Mouse (Mus musculus) thymus, postnatal 4 days (tissue): ENCODE measurements around the gene Hoxc4.

ENCODE experiments used
- DNase-seq: peaks from one replicate; pipeline ENCODE4 v3.0.0; 2021

Gene Hoxc4

GRCm38 (mm10) chr15:103042209-103042608, 23.5 kb downstream of the Hoxc4 start:
- no peak for DNase-seq

DNA sequence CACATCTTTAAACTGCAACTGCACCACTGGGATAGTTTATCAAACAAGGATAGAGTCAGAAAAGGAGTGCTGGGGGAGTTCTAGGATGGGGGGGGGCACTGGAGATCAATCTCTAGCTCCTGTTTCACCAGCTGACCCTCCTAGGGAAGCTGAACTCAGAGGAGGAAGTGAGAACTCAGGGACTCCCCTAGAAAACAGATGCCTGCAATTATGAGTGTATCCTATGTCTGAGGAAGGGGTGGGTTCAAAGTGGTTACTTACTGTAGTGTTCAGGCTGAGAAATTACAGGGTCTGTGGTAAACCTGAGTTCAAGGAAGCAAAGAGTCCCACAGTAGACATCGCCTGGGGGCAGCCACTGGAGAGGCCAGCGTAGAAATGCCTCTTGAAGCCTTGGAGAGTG, 32.9 kb downstream of the Hoxc4 start:
- DNase-seq = no peak

- no peak for DNase-seq
Measured at GRCm38 (mm10) chr15:103053210-103053609, 34.5 kb downstream of the Hoxc4 start.

- DNase-seq = no peak
Measured at GRCm38 (mm10) chr15:103056396-103056795, 37.7 kb downstream of the Hoxc4 start.

DNA sequence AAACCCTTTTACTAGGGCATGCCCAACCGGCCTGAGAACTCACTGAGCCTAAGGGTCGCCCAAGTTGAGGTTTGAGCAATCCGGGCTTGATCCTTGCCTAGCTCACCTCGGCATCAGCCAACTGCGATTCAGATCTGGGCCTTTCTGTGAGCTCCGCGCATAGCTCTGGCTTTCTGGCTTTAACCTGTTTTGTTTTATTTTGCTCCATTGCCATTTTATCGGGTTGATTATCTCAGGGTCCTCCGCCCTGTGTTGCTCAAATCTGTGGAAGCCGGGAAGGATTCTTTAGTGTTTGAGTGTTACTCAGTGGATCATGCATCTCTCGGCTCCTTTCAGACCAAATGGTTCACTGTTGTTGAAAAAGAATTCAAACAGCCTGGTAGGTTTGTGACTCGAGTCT, 40.0 kb downstream of the Hoxc4 start:
- DNase-seq = no peak

- no peak for DNase-seq
Measured at GRCm38 (mm10) chr15:103059393-103059992, 40.8 kb downstream of the Hoxc4 start.

DNA sequence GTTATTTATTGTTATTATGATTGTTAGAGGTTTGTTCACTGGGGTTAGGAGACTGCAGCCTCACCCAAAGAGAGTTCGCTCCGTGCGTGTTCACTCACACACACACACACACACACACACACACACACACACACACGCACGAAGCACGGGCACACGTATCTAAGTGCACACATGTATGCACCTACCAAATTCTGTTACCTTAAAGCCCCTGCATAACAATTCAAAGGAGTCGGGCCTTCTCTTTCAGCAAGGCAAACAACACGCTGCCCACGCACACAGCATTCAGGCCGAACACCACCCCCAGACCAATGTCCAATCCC, 41.2 kb downstream of the Hoxc4 start:
- no peak for DNase-seq

GRCm38 (mm10) chr15:103060341-103061130, 41.8 kb downstream of the Hoxc4 start:
- DNase-seq = peak; percentile 12

GRCm38 (mm10) chr15:103061131-103061825, 42.5 kb downstream of the Hoxc4 start:
- DNase-seq = no peak

GRCm38 (mm10) chr15:103061988-103062387, 43.3 kb downstream of the Hoxc4 start:
- DNase-seq = no peak

GRCm38 (mm10) chr15:103065642-103066041, 46.9 kb downstream of the Hoxc4 start:
- DNase-seq = no peak

DNA sequence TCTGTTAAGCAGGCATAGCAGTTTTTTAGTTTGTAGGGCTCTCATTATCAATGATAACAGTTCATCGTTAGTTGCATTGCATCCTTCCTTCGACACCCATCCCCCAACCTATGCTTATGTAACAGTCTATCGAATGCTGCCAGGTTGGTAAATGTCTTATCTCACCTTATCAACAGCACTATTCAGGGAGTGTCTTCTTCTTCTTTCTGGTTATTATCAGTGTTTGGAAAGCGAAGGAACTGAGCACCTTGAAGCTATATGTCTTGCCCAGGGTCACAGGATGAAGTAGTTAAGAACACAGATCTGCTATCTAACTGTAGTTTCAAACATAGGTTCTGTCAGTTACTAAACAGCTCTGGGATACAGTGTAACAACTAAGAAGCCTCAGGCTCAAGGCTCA, 49.0 kb downstream of the Hoxc4 start:
- DNase-seq = no peak

- DNase-seq = no peak
Measured at GRCm38 (mm10) chr15:103069173-103069572, 50.4 kb downstream of the Hoxc4 start.

GRCm38 (mm10) chr15:103071266-103071665, 52.5 kb downstream of the Hoxc4 start:
- DNase-seq = no peak

DNA sequence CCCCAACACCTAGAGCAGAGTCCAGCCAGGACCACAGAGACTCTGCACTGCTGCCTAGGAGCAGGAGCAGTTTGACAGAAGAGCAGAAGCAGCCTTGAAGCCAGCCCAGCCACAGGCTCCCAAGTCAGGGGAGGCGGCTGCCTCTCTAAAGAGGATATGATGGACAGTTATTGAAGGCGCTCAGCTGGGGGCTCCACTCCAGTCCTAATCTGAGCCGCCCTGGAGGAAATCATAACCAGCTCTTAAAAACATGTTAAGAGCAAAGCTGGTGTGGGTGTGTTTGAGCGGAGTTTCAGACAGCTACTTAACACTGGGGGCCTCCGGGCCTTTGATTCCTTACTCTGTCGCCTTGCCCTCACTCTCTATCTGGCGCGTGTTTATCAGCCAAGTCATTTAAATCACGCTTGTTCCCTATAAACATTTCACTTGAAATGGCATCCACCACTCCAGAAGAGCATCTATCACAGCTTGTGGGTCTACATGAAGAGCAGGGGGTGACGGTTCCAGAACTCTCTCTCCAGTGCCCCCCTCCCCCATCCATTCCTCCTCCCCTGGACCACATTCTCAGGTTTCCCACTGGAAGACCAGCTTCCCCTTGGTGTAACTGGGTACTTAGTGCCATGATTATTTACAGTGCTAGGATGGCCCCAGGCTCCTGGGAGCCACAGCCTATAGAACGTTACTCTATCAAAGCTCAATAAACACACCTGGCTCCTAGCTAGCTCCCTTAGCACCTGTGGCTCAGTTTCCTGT, 56.1 kb downstream of the Hoxc4 start:
- no peak for DNase-seq

DNA sequence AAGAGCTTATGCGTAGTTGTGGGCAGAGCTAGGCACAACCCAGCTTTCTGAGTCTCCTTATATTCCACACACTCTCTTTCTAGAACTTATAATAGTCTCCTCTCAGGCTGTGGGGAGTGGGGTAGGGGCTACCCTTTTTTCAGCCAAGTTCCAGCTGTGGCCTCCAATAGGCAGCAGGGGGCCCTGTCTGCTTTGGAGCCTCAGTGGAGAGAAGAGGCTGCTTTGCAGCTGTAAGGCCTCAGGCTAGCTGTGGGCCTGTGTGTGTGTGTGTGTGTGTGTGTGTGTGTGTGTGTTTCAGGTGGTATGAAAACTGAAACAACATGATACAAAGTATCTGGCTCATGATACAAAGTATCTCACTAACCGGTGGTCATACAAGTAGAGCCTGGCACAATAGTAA, 58.9 kb downstream of the Hoxc4 start:
- no peak for DNase-seq

- no peak for DNase-seq
Measured at GRCm38 (mm10) chr15:103082622-103083021, 63.9 kb downstream of the Hoxc4 start.

DNA sequence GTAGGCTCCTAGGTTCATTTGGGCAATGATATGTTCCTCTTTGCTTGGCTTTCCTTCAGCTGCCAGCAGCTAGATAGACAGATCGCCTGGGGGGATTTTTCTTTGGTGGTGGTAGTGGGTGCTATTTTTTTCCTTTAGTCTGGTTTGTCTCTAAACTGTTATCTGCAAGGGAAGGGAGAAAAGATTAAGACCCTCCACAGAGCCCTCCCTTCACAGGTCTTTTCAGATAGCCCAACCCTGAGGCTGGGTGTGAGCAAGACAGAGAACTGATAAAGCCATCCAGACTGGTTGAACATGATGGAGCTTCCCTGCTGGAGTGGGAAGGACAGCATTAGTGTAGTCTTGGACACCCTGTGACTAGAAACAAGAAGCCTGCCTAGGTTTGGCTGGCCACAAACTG, 64.9 kb downstream of the Hoxc4 start:
- DNase-seq = no peak

DNA sequence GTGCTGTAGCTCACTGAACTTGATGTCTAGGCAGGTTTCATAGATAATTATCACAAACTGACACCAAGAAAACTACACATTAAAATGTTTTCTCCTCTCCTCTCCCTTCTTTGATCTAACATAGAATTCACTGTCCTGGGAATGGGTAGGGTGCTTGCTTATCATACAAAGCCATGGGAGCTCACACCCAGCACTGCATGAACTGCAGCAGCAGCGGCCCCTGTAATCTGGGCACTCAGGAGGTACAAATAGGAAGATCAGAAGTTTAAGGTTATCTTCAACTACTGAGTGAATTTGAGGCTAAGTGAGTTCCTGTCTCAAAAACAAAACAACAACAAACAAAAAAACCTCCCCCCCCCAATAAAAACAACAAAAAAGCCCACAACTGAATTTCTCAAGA, 66.2 kb downstream of the Hoxc4 start:
- no peak for DNase-seq

DNA sequence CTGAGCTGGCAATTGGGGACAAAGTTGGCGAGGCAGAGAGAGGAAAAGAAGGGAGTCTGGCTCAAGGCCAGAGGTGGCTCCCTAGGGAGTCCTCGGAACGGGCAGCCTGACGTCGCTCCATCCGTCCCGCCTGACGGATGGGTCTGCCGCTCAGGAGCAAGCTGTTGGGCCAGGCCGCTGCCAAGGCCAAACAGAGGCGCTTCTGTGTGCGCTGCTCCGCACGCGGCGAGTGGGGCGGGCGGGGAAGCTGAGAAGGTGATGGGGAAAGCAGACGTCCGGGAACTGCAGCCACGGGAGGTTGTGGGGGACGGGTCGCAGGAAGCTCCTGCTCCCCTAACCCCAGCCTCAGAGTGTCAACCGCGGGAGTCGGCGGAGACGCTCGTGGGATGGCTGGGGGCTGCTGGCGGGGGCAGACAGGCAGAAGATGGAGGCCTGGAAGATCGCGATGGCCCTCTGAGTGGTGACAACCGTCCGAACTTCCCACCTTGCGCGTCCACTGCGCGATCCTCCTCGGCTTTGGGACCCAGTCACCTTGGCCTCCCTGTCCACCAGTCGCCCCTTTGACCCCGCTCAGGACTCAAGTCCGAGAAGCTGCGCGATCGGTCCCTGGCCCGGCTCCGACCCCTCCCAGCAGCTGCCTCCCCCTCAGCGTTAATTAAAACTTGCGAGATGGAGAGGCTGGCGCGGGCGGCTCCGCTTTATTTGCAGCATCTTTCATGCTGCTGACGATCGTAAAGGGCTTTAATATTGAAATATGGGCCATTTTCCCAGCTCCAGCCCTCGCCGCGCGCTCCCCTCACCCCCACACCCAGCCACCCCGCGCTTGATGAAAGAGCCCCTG, 67.3 kb downstream of the Hoxc4 start:
- DNase-seq = peak; percentile 8
